Mouse (Mus musculus) kidney, postnatal 25 days (tissue): ENCODE measurements around the gene Cpn2.

Source experiments
- DNase-seq, 2 experiments: peaks; one replicate each; pipeline ENCODE4 v3.0.0; 2021; ENCODE audit warnings: mixed read lengths in 2 of 2

Cpn2 gene

GRCm38 (mm10) chr16:30235577-30235976 is 31.7 kb downstream of the Cpn2 start:
- no peak for DNase-seq

DNA sequence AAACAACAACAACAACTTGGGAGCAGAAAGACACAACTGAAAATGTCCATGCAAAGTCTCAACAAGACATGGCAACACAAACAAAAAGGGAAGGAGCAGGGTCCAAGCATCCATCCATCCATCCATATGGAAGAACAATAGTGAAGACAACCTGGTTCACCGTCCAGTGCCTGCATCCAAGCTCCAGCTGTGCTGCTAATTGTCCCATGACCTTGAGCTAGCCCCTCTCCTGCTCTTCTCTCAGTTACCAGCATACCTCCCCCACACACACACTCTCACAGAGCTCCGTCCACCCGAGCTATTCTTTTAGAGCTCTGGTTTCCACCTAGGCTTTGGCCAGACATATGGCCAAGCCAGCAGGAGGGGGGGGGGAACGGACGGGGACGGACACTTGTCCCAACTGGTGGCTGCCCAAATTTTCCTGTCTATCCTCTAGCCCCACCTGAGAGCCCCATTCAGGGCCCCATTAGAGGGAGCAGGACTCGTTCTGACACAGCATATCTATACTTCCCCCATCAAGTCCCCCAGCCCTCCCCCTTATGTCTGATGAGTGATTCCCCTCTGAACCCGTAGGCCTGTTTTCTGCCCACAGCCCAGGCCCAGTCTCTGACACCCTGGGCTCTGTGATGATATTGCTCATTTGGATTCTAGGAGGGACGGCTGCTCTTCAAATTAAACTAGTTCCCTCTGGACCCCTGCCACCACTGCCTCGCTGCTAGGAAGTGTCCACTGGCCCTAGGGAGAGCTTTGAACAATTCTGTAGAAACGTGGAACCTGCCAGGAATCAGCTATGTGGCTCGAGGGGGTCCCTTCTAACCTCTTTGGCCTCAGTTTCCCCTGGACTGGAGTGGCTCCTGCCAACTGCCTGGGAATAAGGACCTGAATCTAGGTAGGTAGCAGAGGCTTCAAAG is 32.4 kb downstream of the Cpn2 start:
- DNase-seq = no peak

GRCm38 (mm10) chr16:30234077-30234476 is 33.2 kb downstream of the Cpn2 start:
- DNase-seq = no peak

- DNase-seq = no peak
Observed at GRCm38 (mm10) chr16:30231882-30232604, 35.3 kb downstream of the Cpn2 start.

DNA sequence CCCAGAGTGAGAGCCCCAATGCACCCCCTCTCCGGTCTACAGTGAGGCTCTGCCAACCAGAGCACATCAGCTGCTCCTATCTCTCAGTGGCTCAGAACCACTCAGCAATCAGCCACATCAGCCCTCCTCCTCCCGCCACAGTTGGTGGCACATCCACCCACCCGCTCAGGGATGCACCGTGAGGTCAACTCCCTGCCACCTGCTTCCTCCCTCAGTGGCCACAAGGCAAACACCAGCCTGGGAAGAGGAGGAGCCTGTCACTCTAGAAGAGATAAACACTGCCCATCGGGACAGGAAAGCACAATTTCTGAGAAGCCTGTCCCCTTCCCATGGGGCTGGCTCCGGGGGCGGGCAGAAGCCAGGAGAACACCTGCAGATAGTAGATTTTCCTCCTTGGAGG is 39.9 kb downstream of the Cpn2 start:
- DNase-seq = no peak

DNA sequence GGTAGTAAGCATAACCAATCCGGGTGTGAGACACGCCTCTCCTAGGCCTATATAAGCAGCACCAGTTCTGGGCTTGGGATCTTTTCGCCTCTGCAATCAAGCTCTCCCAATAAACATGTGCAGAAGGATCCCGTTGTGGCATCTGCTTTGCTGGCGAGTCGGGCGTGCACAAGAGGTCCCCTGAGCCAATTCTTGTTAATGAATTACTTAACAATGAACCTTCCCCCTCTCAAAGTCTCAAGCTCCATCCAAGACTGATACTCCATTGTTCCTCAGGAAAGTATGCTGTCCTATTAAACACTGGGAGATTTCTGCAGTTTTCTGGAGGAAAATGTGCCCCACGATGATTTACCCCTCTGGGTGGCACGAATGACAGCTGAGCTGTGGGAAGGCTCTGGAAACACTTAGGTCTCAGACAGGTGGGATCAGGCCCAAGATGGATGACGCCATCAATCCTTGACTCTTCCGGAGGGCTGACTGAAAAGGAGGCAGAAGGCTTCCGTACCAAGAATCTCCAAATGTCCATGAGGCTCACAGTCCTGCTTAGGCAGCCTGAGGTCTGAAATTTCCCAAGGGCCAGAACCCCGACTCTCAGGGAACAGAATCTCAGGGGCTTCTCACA is 46.0 kb downstream of the Cpn2 start:
- DNase-seq = peak in 1 of 2 experiments; percentile 11

- peak; percentile 25 to 59 for DNase-seq
Observed at GRCm38 (mm10) chr16:30215811-30216210, 51.5 kb downstream of the Cpn2 start.

- DNase-seq = no peak
Observed at GRCm38 (mm10) chr16:30213644-30214043, 53.7 kb downstream of the Cpn2 start.

GRCm38 (mm10) chr16:30212035-30212434 is 55.3 kb downstream of the Cpn2 start:
- DNase-seq = no peak

- peak in 1 of 2 experiments; percentile 26 for DNase-seq
Observed at GRCm38 (mm10) chr16:30209264-30209663, 58.0 kb downstream of the Cpn2 start.

DNA sequence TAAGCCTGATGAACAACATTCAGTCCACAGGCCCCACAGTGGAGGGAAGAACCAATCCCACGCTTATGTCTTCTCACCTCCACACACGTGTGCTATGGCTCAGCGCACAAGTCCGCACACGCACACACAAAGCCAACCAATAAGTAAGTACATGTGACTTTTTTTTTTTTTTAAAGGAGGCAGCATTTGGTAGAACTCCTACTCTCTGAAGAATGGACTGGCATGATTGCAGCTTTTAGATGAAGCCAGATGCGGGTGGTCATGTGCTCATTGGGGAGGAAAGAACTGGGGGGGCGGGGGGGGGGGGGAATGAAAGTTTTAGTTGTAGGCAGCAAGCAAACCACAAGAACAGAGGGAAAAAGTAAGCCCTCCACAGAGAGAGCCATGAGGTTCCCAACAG is 59.3 kb downstream of the Cpn2 start:
- no peak for DNase-seq

GRCm38 (mm10) chr16:30207111-30207828 is 60.0 kb downstream of the Cpn2 start:
- DNase-seq = no peak
